Mouse (Mus musculus): ENCODE results near the gene Slc39a13. TPM values are rescaled to one million over a fixed set of nuclear protein-coding genes. Genes with fewer than 3 reads are reported as not detected.

Slc39a13 gene
- total RNA-seq, 1 experiment from 2014 or later, result 15.6 TPM

Other genes starting within 250 kb of the Slc39a13 start
- gene Mtch2, start 223.3 kb downstream of the Slc39a13 start, total RNA-seq (2017), result 117 to 151 TPM (median 134 TPM) in 3 replicates
- gene C1qtnf4, start 184.6 kb downstream of the Slc39a13 start, total RNA-seq (2017), result not detected in 3 replicates
- 8.5 to 26.3 TPM (median 9.7 TPM) in 3 replicates for gene Kbtbd4, start 165.7 kb downstream of the Slc39a13 start, total RNA-seq (2017)
- 58.5 to 72.9 TPM (median 61.1 TPM) in 3 replicates for gene Ndufs3, start 165.6 kb downstream of the Slc39a13 start, total RNA-seq (2017)
- gene Celf1, start 130.0 kb downstream of the Slc39a13 start, total RNA-seq (2017), result 22.3 to 60.8 TPM (median 27.6 TPM) in 3 replicates
- 4.3 TPM in 1 of 3 replicates, not detected in the others for gene Rapsn, start 34.8 kb downstream of the Slc39a13 start, total RNA-seq (2017)
- gene Psmc3, start 16.4 kb downstream of the Slc39a13 start, total RNA-seq (2017), result 235 to 255 TPM (median 248 TPM) in 3 replicates
- 306 to 616 TPM (median 505 TPM) in 3 replicates for gene Spi1, start 12.0 kb upstream of the Slc39a13 start, total RNA-seq (2017)
- 1.4 to 5.2 TPM (median 3.7 TPM) in 3 replicates for gene Mybpc3, start 47.7 kb upstream of the Slc39a13 start, total RNA-seq (2017)
- gene Madd, start 113.4 kb upstream of the Slc39a13 start, total RNA-seq (2017), result 66.0 to 190 TPM (median 155 TPM) in 3 replicates
- 6.7 to 13.1 TPM (median 9.3 TPM) in 3 replicates for gene Nr1h3, start 132.4 kb upstream of the Slc39a13 start, total RNA-seq (2017)
- 16.0 to 20.6 TPM (median 17.2 TPM) in 3 replicates for gene Acp2, start 132.5 kb upstream of the Slc39a13 start, total RNA-seq (2017)
- 8.5 to 15.4 TPM (median 8.8 TPM) in 3 replicates for gene Ddb2, start 166.6 kb upstream of the Slc39a13 start, total RNA-seq (2017)
- gene Pacsin3, start 185.5 kb upstream of the Slc39a13 start, total RNA-seq (2017), result 0.53 TPM in 1 of 3 replicates, not detected in the others
- gene Arfgap2, start 194.6 kb upstream of the Slc39a13 start, total RNA-seq (2017), result 34.0 to 45.8 TPM (median 35.3 TPM) in 3 replicates